In the genomic region with DNA sequence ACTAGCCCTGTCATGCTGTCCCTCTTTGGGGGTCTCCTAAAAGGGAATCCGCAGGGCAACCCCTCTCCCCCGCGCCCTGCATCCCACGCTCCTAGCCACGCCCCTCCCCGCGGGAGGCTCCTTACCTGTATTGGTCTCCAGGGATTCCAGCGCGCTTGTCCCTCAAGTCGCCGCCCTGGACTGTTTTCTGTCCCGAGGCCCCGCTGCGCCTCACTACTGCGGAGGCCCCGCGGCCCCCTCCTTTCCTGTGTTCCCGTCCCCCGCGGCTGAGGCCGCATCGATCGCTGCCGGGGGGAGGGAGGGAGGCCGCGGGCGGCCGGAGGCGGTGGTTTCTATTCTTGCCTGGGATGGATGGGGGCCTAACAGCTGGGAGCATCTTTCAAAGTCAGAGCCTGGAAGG, we compare ENCODE assay signal across 8 mouse cellular contexts. TPM values are rescaled to one million over a fixed set of nuclear protein-coding genes. Genes with fewer than 3 reads are reported as not detected.
DNase-seq lines count a peak whose midpoint lies in the region; ATAC-seq and TF ChIP-seq lines count a peak whose summit lies in the region.

A gene (minus strand): TSS at position 212 of the 400 bp plus-strand sequence.

- peak within 1 kb of the TSS; percentile 56 for H3K9ac ChIP-seq in neural tube, embryonic 13.5 days

- no peaks in the 10 kb centered on the region for H3K36me3 ChIP-seq in forebrain, embryonic 10.5 days (replicated peaks)
- no peaks in the 10 kb centered on the region for H3K36me3 ChIP-seq in neural tube, embryonic 13.5 days

- under 1% methylated on average over 29 of the region's 29 CpGs for WGBS in forebrain, embryonic 10.5 days
- WGBS in neural tube, embryonic 13.5 days, result 2% methylated on average over 29 of the region's 29 CpGs

- no peak for TF ChIP-seq CTCF in left cerebral cortex, adult 2 months (IDR thresholded peaks at IDR 0.05)

- peak in 1 of 2 experiments; percentile 55 for DNase-seq in left cerebral cortex, adult 2 months (ENCODE audit: extremely low spot score in 1 of 2, low spot score in 2 of 2)
- no peak for DNase-seq in left cerebral cortex, adult 11 months (ENCODE audit: low spot score)
- no peak for DNase-seq in forebrain, embryonic 10.5 days (ENCODE audit: extremely low spot score, low spot score)
- peak; percentile 33 to 35 for DNase-seq in kidney, postnatal 4 days
- no peak for DNase-seq in adrenal gland, postnatal 10 days
- DNase-seq in urinary bladder, postnatal 36 days (ENCODE audit: low spot score in 2 of 2), result no peak
- no peak for DNase-seq in adipocyte (ENCODE audit: low spot score)

- peak within 1 kb of the TSS; percentile 80 for H3K27ac ChIP-seq in left cerebral cortex, adult 2 months
- no peak within 1 kb of the TSS for H3K27ac ChIP-seq in forebrain, embryonic 10.5 days
- no peak within 1 kb of the TSS for H3K27ac ChIP-seq in neural tube, embryonic 13.5 days (replicated peaks)

- H3K4me2 ChIP-seq in neural tube, embryonic 13.5 days, result peak within 1 kb of the TSS; percentile 68

- no peaks in the 10 kb centered on the region for H3K9me3 ChIP-seq in forebrain, embryonic 10.5 days
- H3K9me3 ChIP-seq in neural tube, embryonic 13.5 days, result no peaks in the 10 kb centered on the region

- intact Hi-C loops in left cerebral cortex, adult 2 months (cut with DNase I), result loop anchor here (2.0 kb wide), 1 partner anchor 34 kb away; no protein-coding TSS in a partner anchor

- H3K4me1 ChIP-seq in forebrain, embryonic 10.5 days, result peaks cover 32% of the 10 kb centered on the region
- H3K4me1 ChIP-seq in neural tube, embryonic 13.5 days (replicated peaks), result peaks cover 32% of the 10 kb centered on the region

- ATAC-seq in neural tube, embryonic 13.5 days (ENCODE audit: low read depth), result no peak

- peaks cover 100% of the 10 kb centered on the region for H3K27me3 ChIP-seq in forebrain, embryonic 10.5 days (ENCODE audit: poor library complexity, severe bottlenecking)
- peaks cover 83% of the 10 kb centered on the region for H3K27me3 ChIP-seq in neural tube, embryonic 13.5 days

- H3K4me3 ChIP-seq in left cerebral cortex, adult 2 months, result peak within 1 kb of the TSS; percentile 36
- H3K4me3 ChIP-seq in forebrain, embryonic 10.5 days, result peak within 1 kb of the TSS; percentile 48
- peak within 1 kb of the TSS; percentile 38 for H3K4me3 ChIP-seq in neural tube, embryonic 13.5 days

RNA-seq across cellular contexts. Expression of the gene that starts here (rescaled TPM):
- total RNA-seq in left cerebral cortex, adult 2 months (2021), result 10 to 100 TPM; 20.3 to 20.7 TPM
- polyA plus RNA-seq in forebrain, embryonic 10.5 days (2016; fragmentation: Nextera tagmentation; extraction: Ambion mirVana), result not detected in 2 replicates
- 0.40 and 0.50 TPM in 2 replicates for polyA plus RNA-seq in neural tube, embryonic 13.5 days (2015; fragmentation: Nextera tagmentation; extraction: Ambion mirVana)
- total RNA-seq in adrenal gland, postnatal 10 days (2021), result under 1 TPM; 0.09 to 0.15 TPM

Comparison
In these comparisons a context has a peak if more than half of its experiments do, and no peak if none do; other contexts are left out.
1. RNA of the gene that starts here (total RNA-seq): 20.3 to 20.7 TPM in left cerebral cortex, adult 2 months; 0.09 to 0.15 TPM in adrenal gland, postnatal 10 days; every median in the first group is over 10 times any median in the second.
2. DNase-seq: peak in kidney, postnatal 4 days (2 of 2); none in left cerebral cortex, adult 11 months (single experiment), forebrain, embryonic 10.5 days (single experiment), adrenal gland, postnatal 10 days (single experiment), urinary bladder, postnatal 36 days (0 of 2) and adipocyte (single experiment).
3. Peak in every context shown above with its lines, with median percentiles within 50 percentile points of each other: H3K4me3 ChIP-seq.